Mouse (Mus musculus) liver, embryonic 15.5 days (tissue): ENCODE data around the gene Trarg1. TPM values are rescaled to one million over a fixed set of nuclear protein-coding genes. Genes with fewer than 3 reads are reported as not detected.

Experiments used
- ATAC-seq: fragments of 200-750 bp; cut with Nextera tagmentation; 2 replicates; pipeline ENCODE4 v1.8.0; 2017; ENCODE audit warnings: moderate number of reproducible peaks, mild to moderate bottlenecking, moderate library complexity; ENCODE audit not compliant: insufficient read depth
- H3K27ac ChIP-seq: fragments of 300-500 bp; sonication (generic); replicated peaks from 2 replicates; pipeline ENCODE4 v1.5.1; 2015; ENCODE audit warnings: mild to moderate bottlenecking, inconsistent platforms
- H3K27me3 ChIP-seq: fragments of 300-500 bp; sonication (generic); 2 replicates; pipeline ENCODE4 v1.6.1; 2015; ENCODE audit warnings: mild to moderate bottlenecking, inconsistent platforms
- H3K36me3 ChIP-seq: fragments of 300-500 bp; sonication (generic); replicated peaks from 2 replicates; pipeline ENCODE4 v1.6.1; 2015; ENCODE audit warnings: moderate library complexity, mild to moderate bottlenecking, inconsistent platforms
- H3K4me1 ChIP-seq: fragments of 300-500 bp; sonication (generic); replicated peaks from 2 replicates; pipeline ENCODE4 v1.6.1; 2015; ENCODE audit warnings: inconsistent platforms
- H3K4me2 ChIP-seq: fragments of 300-500 bp; sonication (generic); 2 replicates; pipeline ENCODE4 v1.6.1; 2015; ENCODE audit warnings: moderate library complexity, mild to moderate bottlenecking, inconsistent platforms
- H3K4me3 ChIP-seq: fragments of 300-500 bp; sonication (generic); replicated peaks from 2 replicates; pipeline ENCODE4 v1.5.1; 2015; ENCODE audit warnings: mild to moderate bottlenecking, inconsistent platforms
- H3K9ac ChIP-seq: fragments of 300-500 bp; sonication (generic); 2 replicates; pipeline ENCODE4 v1.6.1; 2015; ENCODE audit warnings: moderate library complexity, mild to moderate bottlenecking, inconsistent platforms
- H3K9me3 ChIP-seq: fragments of 300-500 bp; sonication (generic); replicated peaks from 2 replicates; pipeline ENCODE4 v1.6.1; 2016; ENCODE audit warnings: inconsistent platforms
- WGBS: fragments of 180-500 bp; shearing (Covaris S2); methylation state at CpG from one replicate; pipeline ENCODE4 v1.1.7; 2015; ENCODE audit warnings: mixed read lengths; ENCODE audit not compliant: insufficient replicate concordance; 5-methylcytosine and 5-hydroxymethylcytosine counted together
- polyA plus RNA-seq: library from polyadenylated mRNA; unstranded; fragments of >200 nt; fragmentation: Nextera tagmentation; extraction: Ambion mirVana; gene quantifications from 2 replicates; pipeline ENCODE4 v1.2.1, GENCODE M21; 2015

Trarg1 gene
- polyA plus RNA-seq, 1 experiment from 2014 or later, result not detected

- Histone ChIP-seq H3K27ac (no peak overlapping the region), H3K9ac (no peak overlapping the region)
- ATAC-seq, result no peak
Measured at GRCm38 (mm10) chr11:76730650-76731049, 51.0 kb downstream of the Trarg1 start.

GRCm38 (mm10) chr11:76734560-76734959 lies 55.0 kb downstream of the Trarg1 start:
- H3K4me1 ChIP-seq, result no peaks in the 10 kb centered on the region
- no peak overlapping the region for H3K4me3 ChIP-seq
- ATAC-seq, result no peak
- no peak overlapping the region for H3K9ac ChIP-seq
- WGBS, result 50% methylated on average over 3 of the region's 3 CpGs
- H3K27ac ChIP-seq, result no peak overlapping the region
- H3K27me3 ChIP-seq, result no peaks in the 10 kb centered on the region
- no peaks in the 10 kb centered on the region for H3K9me3 ChIP-seq
- peaks cover 48% of the 10 kb centered on the region for H3K36me3 ChIP-seq
- H3K4me2 ChIP-seq, result no peak overlapping the region

More at GRCm38 (mm10) chr11:76730650-76731049, 51.0 kb downstream of the Trarg1 start:
- 55% methylated on average over 3 of the region's 3 CpGs for WGBS
- Histone ChIP-seq H3K27me3 (no peaks in the 10 kb centered on the region), H3K36me3 (peaks cover 60% of the 10 kb centered on the region), H3K4me2 (no peak overlapping the region), H3K4me1 (no peaks in the 10 kb centered on the region), H3K9me3 (no peaks in the 10 kb centered on the region), H3K4me3 (no peak overlapping the region)

- no peaks in the 10 kb centered on the region for H3K27me3 ChIP-seq
- no peak for ATAC-seq
- WGBS, result 31% methylated on average over 4 of the region's 4 CpGs
- H3K4me1 ChIP-seq, result no peaks in the 10 kb centered on the region
- H3K4me3 ChIP-seq, result no peak overlapping the region
- no peaks in the 10 kb centered on the region for H3K9me3 ChIP-seq
- peaks cover 44% of the 10 kb centered on the region for H3K36me3 ChIP-seq
- no peak overlapping the region for H3K4me2 ChIP-seq
- no peak overlapping the region for H3K27ac ChIP-seq
- H3K9ac ChIP-seq, result no peak overlapping the region
Measured at GRCm38 (mm10) chr11:76735753-76736324, 56.2 kb downstream of the Trarg1 start.

GRCm38 (mm10) chr11:76739125-76739524 lies 59.5 kb downstream of the Trarg1 start:
- Histone ChIP-seq H3K4me2 (no peak overlapping the region), H3K9ac (no peak overlapping the region), H3K4me3 (no peak overlapping the region), H3K27ac (no peak overlapping the region), H3K4me1 (no peaks in the 10 kb centered on the region), H3K9me3 (no peaks in the 10 kb centered on the region), H3K36me3 (peaks cover 44% of the 10 kb centered on the region), H3K27me3 (no peaks in the 10 kb centered on the region)
- ATAC-seq, result no peak
- WGBS, result 62% methylated on average over 6 of the region's 6 CpGs

GRCm38 (mm10) chr11:76742511-76742910 lies 62.9 kb downstream of the Trarg1 start:
- Histone ChIP-seq H3K4me3 (no peak overlapping the region), H3K9me3 (no peaks in the 10 kb centered on the region), H3K27ac (no peak overlapping the region), H3K27me3 (no peaks in the 10 kb centered on the region), H3K9ac (no peak overlapping the region), H3K4me1 (no peaks in the 10 kb centered on the region), H3K4me2 (no peak overlapping the region), H3K36me3 (peaks cover 55% of the 10 kb centered on the region)
- no peak for ATAC-seq
- 88% methylated on average over 7 of the region's 7 CpGs for WGBS

- 72% methylated on average over 7 of the region's 7 CpGs for WGBS
- H3K36me3 ChIP-seq, result peaks cover 69% of the 10 kb centered on the region
- H3K4me1 ChIP-seq, result no peaks in the 10 kb centered on the region
- H3K4me3 ChIP-seq, result no peak overlapping the region
- no peak overlapping the region for H3K9ac ChIP-seq
- no peak for ATAC-seq
- no peaks in the 10 kb centered on the region for H3K27me3 ChIP-seq
- no peak overlapping the region for H3K4me2 ChIP-seq
- no peaks in the 10 kb centered on the region for H3K9me3 ChIP-seq
- H3K27ac ChIP-seq, result no peak overlapping the region
Measured at GRCm38 (mm10) chr11:76744550-76744949, 64.9 kb downstream of the Trarg1 start.

- 73% methylated on average over 1 of the region's 1 CpGs for WGBS
- peaks cover 79% of the 10 kb centered on the region for H3K36me3 ChIP-seq
Measured at GRCm38 (mm10) chr11:76745921-76746320, 66.3 kb downstream of the Trarg1 start.

More at GRCm38 (mm10) chr11:76745921-76746320, 66.3 kb downstream of the Trarg1 start:
- ATAC-seq, result no peak
- Histone ChIP-seq H3K27ac (no peak overlapping the region), H3K9me3 (no peaks in the 10 kb centered on the region), H3K4me1 (no peaks in the 10 kb centered on the region), H3K27me3 (no peaks in the 10 kb centered on the region), H3K4me3 (no peak overlapping the region), H3K4me2 (no peak overlapping the region), H3K9ac (no peak overlapping the region)

Other genes with a start within 250 kb of the Trarg1 start
- gene Abr, start 57.5 kb upstream of the Trarg1 start, polyA plus RNA-seq, result 3.9 and 4.3 TPM in 2 replicates
- gene Bhlha9, start 7.3 kb upstream of the Trarg1 start, polyA plus RNA-seq, result not detected in 2 replicates
- gene Gosr1, start 83.8 kb downstream of the Trarg1 start, polyA plus RNA-seq, result 10.1 and 11.0 TPM in 2 replicates
- 4.7 and 4.8 TPM in 2 replicates for gene Cpd, start 167.2 kb downstream of the Trarg1 start, polyA plus RNA-seq
- gene Tmigd1, start 222.4 kb downstream of the Trarg1 start, polyA plus RNA-seq, result not detected in 2 replicates
- gene Blmh, start 245.0 kb downstream of the Trarg1 start, polyA plus RNA-seq, result 40.5 and 44.2 TPM in 2 replicates